Mouse (Mus musculus) spleen, postnatal 10 days (tissue): ENCODE results near the gene Meis2.

Experiments used
- DNase-seq, 2 experiments: peaks; one replicate each; pipeline ENCODE4 v3.0.0; 2021 to 2022; ENCODE audit warnings: low spot score in 2 of 2

Meis2 gene

DNA sequence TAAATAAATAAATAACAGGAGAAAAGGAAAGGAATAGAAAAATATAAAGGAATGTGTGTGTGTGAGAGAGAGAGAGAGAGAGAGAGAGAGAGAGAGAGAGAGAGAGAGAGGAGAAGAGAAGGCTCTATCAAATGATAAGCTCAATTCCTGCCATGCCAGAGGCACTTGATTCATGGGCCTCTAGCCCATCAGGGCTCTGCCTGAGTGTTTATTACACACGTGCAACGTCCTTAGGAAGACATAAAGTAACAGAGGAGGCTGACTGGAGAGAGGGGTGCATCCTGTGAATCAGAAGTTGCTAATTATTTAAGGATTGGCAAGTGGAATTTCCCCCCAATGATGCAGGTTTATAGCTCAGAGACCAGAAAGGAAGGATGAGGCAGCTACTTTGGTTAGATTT is 168.6 kb downstream of the Meis2 start:
- DNase-seq, result no peak

DNA sequence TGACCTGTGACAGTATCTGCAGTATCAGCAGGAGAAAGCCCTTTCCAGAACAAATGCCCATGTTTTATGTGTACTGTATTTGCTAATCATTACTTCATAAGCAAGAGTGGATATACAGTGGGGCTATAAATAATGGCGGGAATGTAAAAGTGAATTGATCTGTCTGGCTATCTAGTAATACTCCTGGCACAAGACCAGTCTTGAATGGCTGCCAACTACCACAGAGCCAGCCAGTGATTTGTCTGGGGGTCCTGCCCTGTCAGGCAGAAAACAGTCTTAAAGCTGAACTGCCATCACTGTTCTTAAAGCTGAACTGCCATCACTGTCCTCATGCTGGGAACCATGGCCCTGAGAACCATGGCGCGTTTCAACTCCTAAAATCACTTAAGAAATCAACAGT is 169.9 kb downstream of the Meis2 start:
- no peak for DNase-seq

DNA sequence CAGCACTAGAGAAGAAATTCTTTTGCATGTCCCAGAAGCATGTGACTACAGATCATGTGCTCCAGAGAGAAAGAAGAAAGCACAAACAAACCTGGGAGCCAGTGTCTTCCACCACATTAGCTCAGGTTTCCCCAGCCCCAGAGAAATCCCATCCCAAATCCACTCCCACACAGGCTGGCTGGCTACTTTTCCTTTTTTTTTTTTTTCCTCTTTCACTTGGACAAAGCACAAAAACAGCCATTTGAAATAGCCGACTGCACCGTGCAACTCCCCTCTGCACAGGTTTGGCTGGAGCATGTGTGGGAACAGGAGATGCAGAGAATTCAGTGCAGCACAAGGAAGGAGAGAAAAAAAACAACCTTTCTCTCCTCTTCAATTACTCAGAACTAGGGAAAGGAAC is 170.4 kb downstream of the Meis2 start:
- DNase-seq, result no peak

DNA sequence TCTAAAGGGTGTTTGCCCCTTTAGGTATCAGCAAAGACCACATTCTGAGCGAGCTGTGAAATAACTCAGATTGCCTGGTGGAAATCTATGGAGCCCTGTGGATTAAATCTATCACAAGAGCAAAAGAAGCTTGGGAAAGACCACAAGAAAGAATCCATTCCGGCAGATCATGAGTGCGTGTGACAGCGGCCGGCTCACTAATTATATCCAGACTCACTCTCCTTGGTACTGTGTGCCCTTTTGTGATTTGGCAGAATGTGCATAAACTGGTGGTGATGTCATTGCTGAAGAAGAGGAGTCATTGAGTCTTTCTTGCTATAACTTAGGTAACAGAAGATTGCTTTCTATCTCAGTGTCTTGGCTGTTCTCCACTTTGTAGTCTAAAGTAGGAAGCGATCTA is 172.5 kb downstream of the Meis2 start:
- DNase-seq, result no peak

DNA sequence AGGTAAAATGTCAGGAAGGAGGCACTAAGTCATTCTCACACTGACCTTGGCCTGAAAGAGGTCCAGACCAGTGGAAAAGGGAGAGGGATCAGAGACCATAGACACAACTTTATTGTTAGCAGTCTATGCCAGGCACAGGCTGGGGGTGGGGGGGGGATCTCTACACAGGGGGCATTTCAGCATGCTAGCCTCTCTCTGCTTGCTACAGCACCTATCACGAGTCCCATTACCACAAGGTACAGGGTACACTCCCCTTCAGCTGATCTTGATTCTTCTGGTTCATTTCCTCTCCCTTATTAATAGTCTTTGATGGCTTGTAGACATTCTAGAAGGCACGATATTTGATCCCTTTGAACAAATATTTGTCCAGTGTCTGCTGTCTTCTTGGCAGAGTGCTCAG is 174.9 kb downstream of the Meis2 start:
- DNase-seq, result no peak

DNA sequence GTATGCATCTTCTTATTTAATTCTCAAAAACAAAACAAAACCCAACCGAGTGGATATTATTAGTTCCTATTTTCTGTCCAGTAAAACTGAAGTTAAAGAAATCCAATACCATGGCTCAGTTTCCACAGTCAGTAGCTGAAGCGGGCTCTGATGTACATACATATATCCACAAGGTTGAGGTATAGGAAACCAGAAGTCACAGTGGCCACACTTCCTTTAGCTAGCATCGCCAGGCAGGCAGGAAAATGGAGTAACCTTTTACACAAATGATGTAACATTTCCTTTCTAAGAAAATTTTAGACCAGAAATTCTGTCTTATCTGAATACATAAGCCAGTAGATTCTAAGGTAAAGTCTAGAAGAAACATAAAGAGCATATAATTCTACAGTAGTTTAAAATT is 175.6 kb downstream of the Meis2 start:
- no peak for DNase-seq

DNA sequence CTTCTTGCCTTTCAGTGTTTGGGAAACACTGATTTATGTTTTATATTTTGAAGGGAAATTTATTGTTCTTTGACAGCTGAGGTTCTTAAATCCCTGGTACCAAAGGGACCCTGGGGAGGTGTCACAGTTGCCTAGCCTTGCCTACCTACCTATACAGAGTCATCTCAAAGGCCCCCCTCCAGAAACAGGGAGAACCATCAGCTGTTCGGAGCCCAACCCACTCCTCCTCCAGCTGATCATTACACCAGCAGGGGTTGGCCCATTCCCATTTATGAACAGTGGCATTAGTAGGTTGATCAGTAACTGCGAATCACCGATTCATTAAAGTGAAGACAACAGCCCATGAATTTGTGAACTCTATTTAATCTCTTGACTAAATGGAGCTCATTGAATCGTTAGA is 176.4 kb downstream of the Meis2 start:
- no peak for DNase-seq

DNA sequence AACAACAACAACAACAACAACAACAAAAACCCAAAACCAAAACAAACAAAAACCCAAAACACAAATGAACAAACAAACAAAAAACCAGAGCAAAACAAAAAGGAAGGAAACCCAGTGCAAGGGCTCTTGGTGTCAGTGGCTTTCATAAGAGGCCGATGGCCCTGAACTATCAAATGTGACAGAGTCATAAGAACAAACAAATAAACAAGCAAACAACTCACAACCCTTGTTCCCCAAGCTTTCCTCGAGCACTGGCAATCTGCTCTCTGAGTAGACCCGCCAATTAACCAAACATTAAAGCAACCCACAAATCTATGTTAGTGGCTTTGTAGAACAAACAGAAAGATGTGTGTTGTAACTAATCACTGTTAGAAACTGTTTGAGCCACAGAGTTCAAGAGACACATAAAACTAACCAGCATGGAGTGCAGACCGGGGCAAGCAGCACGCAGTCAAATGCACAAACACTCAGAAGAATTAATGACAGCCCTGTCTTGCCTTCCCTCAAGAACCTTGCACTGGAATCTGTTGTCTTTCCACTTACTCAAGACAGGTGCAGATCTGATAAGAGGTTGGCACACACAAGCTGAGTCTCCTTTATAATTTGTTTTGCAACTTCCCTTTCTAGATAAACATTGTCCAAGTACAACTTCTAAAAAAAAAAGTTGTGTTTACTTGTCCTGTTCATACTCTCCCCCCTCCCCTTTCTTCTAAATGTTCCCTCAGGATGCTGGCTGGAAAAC is 177.1 kb downstream of the Meis2 start:
- DNase-seq, result no peak

DNA sequence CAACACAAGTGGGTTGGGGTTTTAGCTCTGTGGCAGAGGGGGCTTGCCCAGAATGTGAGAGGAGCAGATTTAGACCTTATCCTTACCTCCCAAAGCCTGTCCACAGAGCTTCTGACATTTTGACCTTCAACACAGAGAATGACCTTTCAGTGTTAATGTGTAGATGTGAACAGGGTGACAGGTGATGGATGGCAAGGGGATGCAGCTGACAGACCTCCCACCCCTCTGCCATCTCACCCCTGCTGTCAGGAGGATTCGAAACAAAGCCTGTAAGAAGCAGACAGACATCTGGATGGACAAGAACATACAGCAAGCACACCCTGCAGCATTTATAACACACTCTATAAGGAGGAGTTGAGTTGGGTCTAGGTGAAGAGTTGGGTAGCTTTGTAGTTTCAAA is 178.0 kb downstream of the Meis2 start:
- DNase-seq, result no peak

DNA sequence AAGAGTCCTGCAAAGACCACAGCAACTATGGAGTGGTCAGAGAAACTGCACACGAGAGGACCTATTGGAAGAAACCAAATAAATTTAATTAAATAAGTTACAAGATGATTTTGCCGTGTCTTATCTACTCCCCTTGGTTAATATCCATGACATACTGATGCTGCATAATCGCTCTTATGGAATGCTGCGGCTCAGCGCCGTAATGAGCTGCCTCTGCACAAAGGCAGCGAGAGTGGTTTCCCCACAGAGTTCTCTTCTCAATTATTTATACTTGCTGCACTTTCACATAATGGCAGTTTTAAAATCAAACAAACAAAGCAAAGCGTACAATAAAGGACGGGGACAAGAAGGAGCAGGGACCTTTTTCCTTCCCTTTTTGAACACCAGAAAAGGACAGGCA is 181.5 kb downstream of the Meis2 start:
- DNase-seq, result no peak

DNA sequence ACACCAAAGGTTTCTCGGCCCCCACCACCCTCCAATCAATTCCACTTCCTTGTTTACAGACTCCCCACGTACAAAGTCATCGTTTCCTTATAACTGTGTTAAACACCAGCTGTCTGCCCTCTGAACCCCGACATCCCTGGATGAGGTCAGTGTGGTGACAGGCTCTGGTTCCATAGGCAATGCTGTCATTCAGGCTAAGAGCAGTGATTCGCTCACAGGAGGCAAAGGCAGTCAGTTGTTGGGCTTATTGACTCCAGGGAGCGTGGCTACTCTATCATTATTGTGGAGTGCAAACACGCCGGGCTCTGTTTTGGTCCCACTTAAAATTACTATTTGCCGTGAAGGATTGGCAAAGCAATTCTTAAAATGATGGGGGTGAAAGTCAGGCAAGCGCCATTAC is 182.1 kb downstream of the Meis2 start:
- no peak for DNase-seq

DNA sequence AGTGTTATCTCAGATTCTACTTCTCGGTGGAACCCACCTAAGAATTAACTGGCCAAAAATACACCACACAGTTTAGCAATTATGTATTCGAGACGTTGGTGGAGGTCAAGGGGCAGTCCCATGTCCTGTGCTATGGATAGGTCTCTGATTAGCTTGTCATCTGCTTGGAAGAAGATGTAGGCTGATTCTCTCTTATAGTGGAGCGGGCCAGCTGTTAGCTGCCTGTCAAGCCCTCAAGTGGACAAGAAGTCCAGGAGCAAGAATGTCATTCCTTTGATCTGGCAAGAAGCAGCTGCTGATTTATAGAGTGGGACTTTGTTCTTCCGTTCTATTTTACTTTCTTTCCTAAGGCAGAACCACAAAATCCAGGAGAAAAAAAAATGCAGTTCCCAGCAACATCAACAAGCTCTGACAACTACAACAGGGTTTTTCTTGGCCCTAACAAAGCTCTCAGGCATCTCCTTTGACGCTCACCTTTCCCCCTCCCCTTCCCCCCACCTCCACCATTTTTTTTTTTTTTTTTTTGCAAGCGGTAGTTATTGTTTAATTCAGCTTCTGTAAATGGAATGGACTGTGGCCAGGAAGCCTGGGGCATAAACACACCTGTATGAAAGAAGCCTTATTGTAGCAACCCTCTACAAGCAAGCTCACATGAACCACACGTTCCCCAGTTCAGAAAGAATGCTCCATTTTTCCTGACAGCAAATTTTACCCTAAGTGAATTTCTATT is 189.7 kb downstream of the Meis2 start:
- DNase-seq, result no peak

DNA sequence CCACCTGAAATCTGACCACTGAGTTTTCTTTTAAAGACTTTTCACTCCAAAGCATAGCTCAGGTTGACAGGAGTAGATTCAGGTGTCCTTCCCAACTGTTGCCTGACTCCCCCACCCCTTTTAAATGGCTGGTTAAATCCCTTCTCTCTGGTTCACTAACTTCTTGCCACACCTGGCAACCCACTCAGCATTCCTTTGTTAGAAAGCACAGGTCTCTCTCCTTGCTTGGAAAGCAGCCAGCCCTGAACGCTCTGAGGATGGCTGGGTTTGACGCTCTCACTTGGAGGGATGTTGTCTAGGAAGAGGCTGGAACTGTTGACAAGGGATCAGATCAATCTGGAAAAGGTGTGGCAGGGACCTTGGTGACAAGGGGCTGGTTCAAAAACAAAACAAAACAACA is 192.8 kb downstream of the Meis2 start:
- no peak for DNase-seq

DNA sequence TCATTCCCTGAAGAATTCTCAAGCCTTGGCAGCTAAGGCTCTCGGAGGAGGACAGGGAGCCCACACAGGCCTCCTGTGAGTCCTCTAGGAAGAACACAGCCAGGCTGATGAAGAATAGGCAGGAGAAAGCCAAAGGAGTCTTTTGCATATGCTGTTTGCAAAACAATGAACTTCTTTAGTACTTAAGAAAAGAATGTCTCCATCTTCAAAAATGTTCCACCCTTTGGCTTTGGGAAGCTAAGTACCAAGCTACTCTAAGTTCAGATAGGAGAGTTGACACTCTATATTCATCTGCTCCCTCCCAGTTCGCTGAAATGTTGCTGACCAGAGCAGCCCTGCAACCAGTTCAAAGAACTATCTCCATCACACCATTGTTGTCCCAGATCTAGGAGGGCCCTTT is 195.7 kb downstream of the Meis2 start:
- no peak for DNase-seq

DNA sequence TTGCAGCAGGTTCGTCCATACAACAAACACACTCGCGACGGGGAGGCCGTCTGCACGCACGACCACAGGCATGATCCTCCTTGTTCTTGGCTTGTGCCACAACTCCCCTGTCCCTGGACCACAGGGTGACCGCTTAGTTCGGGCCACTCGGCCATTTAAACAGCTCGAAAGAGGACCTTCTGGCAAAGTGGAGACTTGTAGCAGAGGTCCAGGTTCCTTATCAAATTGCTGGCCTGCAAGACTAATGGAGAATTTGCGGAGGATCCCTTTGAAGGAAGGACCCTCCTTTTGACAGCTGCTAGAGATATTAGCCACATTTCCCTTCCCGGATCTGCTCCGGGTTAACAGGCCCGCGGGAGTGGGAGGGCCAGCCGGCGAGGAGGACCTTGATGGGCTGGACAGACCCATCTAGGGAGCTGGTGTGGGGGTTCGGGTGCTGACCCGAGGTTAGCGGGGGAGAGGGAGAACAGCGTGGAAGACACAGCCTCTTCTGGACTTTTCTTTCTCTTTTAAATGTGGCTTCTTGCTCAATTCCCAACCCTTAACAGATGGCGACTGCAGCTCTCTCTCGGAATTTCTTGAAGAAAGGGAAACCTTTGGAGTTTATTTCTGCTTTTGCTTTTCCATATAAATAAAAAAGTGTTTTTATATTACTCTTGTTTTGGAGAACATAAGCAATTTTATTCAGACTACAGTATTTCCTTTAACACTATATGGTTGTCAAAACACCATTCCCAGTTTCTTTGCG is 204.9 kb downstream of the Meis2 start:
- DNase-seq, result no peak

DNA sequence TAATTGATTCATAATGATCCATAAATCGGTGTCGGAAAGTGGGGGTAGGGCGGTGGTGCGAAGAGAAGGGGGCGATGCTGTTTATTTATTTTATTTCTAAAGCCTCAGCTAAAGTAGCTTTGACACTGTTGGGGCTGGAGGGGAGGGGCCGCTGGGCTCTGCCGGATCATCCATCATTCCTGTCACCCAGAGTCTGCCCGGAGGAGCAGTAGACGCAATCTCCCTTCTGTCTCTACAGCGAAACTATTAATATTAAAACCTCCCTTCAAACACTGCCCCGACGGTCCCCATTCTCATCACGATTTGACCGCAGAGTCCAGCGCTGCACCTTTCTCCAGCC is 205.5 kb downstream of the Meis2 start:
- no peak for DNase-seq

DNA sequence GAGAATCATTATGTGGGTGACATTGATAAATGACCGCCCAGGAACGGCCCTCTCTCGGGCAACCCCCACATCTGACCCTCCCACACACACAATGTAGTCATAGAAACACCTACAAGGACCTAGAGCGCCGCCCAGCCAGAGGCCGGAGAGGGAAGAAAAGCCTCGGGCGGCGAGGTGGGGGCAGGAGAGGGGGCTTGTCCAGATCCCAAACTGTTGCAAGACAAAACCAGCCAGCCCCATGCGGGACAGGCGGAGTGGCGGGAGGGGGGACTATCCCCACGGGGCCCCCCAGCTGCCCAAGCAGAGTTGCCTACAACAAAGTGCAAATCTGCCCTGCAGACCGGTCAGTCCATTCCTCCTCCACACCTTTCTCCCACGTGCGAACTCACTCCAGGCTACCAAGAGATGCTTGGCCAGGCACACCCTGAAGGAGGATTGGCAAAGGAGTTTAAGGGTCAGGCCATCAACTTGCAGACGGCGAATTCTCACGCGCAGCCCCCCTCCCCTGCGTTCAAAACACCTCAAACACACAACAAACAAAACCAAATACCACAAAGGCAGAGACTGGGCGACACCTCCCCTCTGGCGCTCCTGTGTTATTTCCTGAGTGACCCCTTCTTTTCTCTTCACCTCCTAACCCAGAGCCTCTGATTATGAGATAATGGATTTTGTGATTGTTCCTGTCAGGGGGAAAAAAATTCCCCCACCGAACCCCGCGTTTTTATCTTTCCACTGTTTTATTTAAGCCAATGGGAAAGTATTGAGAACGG is 206.1 kb downstream of the Meis2 start:
- DNase-seq, result no peak

DNA sequence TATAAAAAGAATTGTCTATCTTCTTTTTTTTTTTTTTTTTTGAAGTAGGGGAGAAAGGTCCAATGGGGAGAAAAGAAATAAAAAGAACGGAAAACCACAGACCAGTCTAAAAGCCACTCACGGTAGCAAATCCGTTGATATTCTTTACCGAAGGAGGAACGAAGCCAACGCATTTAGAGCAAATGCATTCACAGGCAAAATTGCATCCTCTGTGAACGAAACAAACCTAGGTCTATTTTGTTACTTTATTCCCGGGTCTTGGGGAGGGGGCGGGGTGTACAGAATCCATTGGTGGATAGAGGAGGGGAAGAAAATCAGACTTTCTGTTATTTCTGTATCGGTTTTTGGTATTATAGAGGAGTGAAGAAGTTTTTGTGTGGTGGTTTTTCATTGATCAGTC is 206.7 kb downstream of the Meis2 start:
- DNase-seq, result no peak

DNA sequence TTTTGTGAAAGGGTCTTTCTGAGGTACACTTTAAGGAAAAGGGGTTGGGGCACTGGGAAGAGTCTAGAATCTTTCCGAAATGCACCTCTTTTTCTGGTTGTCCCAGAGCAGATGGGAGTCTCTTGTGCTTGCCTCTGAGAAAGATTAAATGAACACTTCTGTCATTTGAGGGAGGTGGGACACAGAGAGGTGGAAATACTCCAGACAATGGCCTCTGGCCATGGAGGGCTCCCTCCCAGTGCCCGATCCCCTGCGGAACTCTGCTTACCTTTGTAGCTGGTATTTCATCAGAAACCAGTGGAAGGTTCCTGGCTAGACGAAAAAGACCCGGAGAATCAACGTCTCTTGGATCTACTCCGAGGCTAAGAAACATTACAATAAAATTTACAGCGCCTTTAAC is 207.4 kb downstream of the Meis2 start:
- DNase-seq, result no peak

DNA sequence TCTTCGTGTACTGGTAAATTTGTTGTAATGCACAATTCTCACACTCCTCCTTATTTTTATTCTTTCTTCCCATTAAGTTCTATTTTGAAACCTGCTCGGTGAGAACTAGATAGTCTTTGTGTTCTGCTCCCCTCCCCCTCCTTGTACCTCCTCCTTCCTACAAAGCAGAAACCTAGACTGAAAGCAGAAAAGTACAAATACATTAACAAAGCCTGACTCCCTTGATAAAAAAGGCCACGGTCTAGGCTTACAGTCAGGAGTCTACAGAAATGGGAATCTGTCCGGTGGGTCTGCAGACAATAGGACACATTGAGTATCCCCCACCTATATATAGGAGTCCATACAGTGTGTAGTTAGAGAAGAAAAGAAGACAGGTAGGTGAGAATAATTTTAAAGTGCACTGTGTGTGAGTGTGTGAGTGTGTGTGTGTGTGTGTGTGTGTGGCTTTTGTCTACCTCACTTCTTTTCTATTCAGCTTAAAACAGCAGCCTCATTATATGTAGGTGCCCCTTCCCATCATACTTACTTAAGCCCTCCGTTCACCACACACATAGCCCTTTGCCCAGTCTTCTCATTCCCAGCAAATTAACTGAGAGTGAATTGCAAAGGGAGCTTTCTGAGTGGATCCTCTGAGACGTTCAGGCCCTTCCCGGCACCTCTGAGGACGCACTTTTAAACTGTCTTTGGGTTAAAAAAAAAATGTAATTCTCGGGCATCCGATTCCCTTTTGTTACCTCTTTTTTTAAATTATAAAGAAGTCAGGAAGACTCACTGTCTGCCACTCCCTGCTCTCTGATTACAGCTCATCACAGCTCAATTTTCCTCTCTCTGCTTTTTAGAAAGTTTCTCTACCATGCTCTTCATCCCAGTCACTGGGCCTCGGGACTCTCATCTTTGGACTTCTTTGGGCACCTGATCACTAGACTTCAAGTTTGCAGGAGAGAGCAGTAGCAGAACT is 208.2 kb downstream of the Meis2 start:
- no peak for DNase-seq

DNA sequence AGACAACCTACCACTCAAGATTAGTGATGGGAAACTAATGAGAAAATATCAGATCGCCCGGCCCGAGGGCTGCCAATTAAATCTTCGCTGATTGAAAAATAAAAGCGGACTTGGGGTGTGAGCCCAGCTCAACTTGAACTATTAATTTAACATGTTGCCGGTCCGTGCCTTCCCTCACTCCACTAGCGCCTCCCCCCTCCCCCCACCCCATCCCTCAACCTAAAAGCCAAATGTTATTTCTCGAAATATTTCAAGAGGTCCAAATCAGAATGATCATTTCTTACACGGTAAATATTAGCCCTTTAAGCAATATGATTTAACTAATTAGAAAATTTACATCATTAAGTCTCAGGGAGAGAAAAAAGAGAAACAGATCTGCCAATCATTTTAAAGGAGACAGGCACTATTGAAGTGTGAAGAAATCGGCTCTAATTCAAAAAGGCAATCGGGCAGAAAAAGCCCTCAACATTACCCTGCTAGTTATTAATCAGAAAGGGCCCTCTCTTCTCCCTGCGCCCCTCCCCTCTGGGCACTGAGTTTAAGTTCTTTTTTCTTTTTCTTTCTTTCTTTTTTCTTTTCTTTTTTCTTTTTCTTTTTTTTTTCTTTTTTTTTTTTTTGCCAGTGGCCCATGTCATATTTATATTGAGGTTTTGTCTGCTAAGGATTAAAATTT is 209.1 kb downstream of the Meis2 start:
- DNase-seq, result no peak
